8 mouse cellular contexts compared by ENCODE assay signal in genomic region chr6:119389089-119389488, GRCm38 (mm10). TPM values are rescaled to one million over a fixed set of nuclear protein-coding genes. Genes with fewer than 3 reads are reported as not detected.
DNase-seq lines count a peak whose midpoint lies in the region; ATAC-seq and TF ChIP-seq lines count a peak whose summit lies in the region.

No protein-coding gene starts in this region.

- TF ChIP-seq CTCF in lung, postnatal 0 days (IDR thresholded peaks at IDR 0.05) = no peak

- H3K4me2 ChIP-seq in lung, postnatal 0 days (replicated peaks; ENCODE audit: low read depth, low read length) = peak overlapping the region; percentile 75
- H3K4me2 ChIP-seq in limb, embryonic 14.5 days (replicated peaks; ENCODE audit: low read depth, low read length, severe bottlenecking) = peak overlapping the region; percentile 38
- peak overlapping the region; percentile 51 for H3K4me2 ChIP-seq in stomach, embryonic 14.5 days (replicated peaks; ENCODE audit: low read depth, low read length)

- WGBS in lung, postnatal 0 days = 10% methylated on average over 10 of the region's 10 CpGs
- WGBS in limb, embryonic 14.5 days = 25% methylated on average over 10 of the region's 10 CpGs
- 22% methylated on average over 10 of the region's 10 CpGs for WGBS in stomach, embryonic 14.5 days

- peak overlapping the region; percentile 95 for H3K4me3 ChIP-seq in lung, postnatal 0 days (ENCODE audit: low read depth, low read length)
- peak overlapping the region; percentile 83 for H3K4me3 ChIP-seq in limb, embryonic 14.5 days (replicated peaks; ENCODE audit: low read length)
- H3K4me3 ChIP-seq in stomach, embryonic 14.5 days (ENCODE audit: low read depth, low read length) = peak overlapping the region; percentile 69

- H3K36me3 ChIP-seq in lung, postnatal 0 days (ENCODE audit: insufficient read depth, low read length) = no peaks in the 10 kb centered on the region
- H3K36me3 ChIP-seq in limb, embryonic 14.5 days (ENCODE audit: control insufficient read depth, insufficient read depth, low read length) = no peaks in the 10 kb centered on the region
- no peaks in the 10 kb centered on the region for H3K36me3 ChIP-seq in stomach, embryonic 14.5 days (ENCODE audit: control insufficient read depth, insufficient read depth, low read length)

- peak; percentile 54 for DNase-seq in lung, postnatal 0 days (ENCODE audit: low spot score)
- no peak for DNase-seq in lung, postnatal 36 days
- no peak for DNase-seq in limb, embryonic 14.5 days (ENCODE audit: low spot score)
- DNase-seq in left cerebral cortex, adult 9 months (ENCODE audit: low spot score in 2 of 2) = no peak
- DNase-seq in left cerebral cortex, postnatal 36 days (ENCODE audit: low spot score in 2 of 2) = no peak
- no peak for DNase-seq in thymus, postnatal 14 days

- H3K9ac ChIP-seq in lung, postnatal 0 days (replicated peaks; ENCODE audit: low read depth) = peak overlapping the region; percentile 54
- H3K9ac ChIP-seq in limb, embryonic 14.5 days (ENCODE audit: low read depth, low read length, severe bottlenecking) = peak overlapping the region; percentile 93
- H3K9ac ChIP-seq in stomach, embryonic 14.5 days (replicated peaks; ENCODE audit: low read depth, low read length) = peak overlapping the region; percentile 47

- peak overlapping the region; percentile 97 for H3K27ac ChIP-seq in lung, postnatal 0 days (ENCODE audit: low read length)
- H3K27ac ChIP-seq in limb, embryonic 14.5 days (replicated peaks; ENCODE audit: low read depth, low read length) = peak overlapping the region; percentile 0; the same call in 1 of the 2 replicates
- peak overlapping the region; percentile 35; the same call in 1 of the 2 replicates for H3K27ac ChIP-seq in stomach, embryonic 14.5 days (ENCODE audit: low read length)

- no peak for TF ChIP-seq EP300 in lung, postnatal 0 days (IDR thresholded peaks at IDR 0.05)

- H3K4me1 ChIP-seq in lung, postnatal 0 days (ENCODE audit: insufficient read depth, low read depth, low read length) = peaks cover 2% of the 10 kb centered on the region; the same call in 1 of the 2 replicates
- peaks cover 11% of the 10 kb centered on the region for H3K4me1 ChIP-seq in limb, embryonic 14.5 days (ENCODE audit: control insufficient read depth, insufficient read depth, low read length)
- peaks cover 6% of the 10 kb centered on the region; the same call in 1 of the 2 replicates for H3K4me1 ChIP-seq in stomach, embryonic 14.5 days (ENCODE audit: control insufficient read depth, insufficient read depth, low read length)

- no peak for ATAC-seq in lung, postnatal 0 days
- peak; percentile 40 for ATAC-seq in erythroid progenitor cell, adult 5-6 weeks (replicated peaks; ENCODE audit: low FRiP score, poor library complexity, severe bottlenecking)
- no peak; the same call in 1 of the 2 replicates for ATAC-seq in limb, embryonic 14.5 days (ENCODE audit: low FRiP score, low read depth)
- no peak for ATAC-seq in stomach, embryonic 14.5 days (ENCODE audit: insufficient number of reproducible peaks, insufficient read depth, low FRiP score, low read depth)

- intact Hi-C loops in left cerebral cortex, postnatal 36 days (cut with DNase I) = no loop called here

- H3K27me3 ChIP-seq in lung, postnatal 0 days (replicated peaks; ENCODE audit: insufficient read depth, low read length) = no peaks in the 10 kb centered on the region
- no peaks in the 10 kb centered on the region for H3K27me3 ChIP-seq in limb, embryonic 14.5 days (ENCODE audit: control insufficient read depth, insufficient read depth, low read length)
- H3K27me3 ChIP-seq in stomach, embryonic 14.5 days (ENCODE audit: control insufficient read depth, insufficient read depth, low read length) = no peaks in the 10 kb centered on the region

- TF ChIP-seq POLR2A in limb, embryonic 14.5 days (IDR thresholded peaks at IDR 0.05; ENCODE audit: borderline replicate concordance, extremely low read depth, insufficient read depth, insufficient read length) = no peak

- no peaks in the 10 kb centered on the region for H3K9me3 ChIP-seq in lung, postnatal 0 days (ENCODE audit: low read length)
- H3K9me3 ChIP-seq in limb, embryonic 14.5 days (ENCODE audit: control insufficient read depth, low read length) = no peaks in the 10 kb centered on the region
- H3K9me3 ChIP-seq in stomach, embryonic 14.5 days (ENCODE audit: control insufficient read depth, low read depth, low read length) = no peaks in the 10 kb centered on the region

RNA-seq across cellular contexts. Expression of gene Adipor2, which starts 28.4 kb away (rescaled TPM):
- polyA plus RNA-seq in lung, postnatal 0 days (2015; fragmentation: Nextera tagmentation; extraction: Ambion mirVana) = 60.7 and 66.4 TPM in 2 replicates
- total RNA-seq in erythroid progenitor cell, adult 5-6 weeks (2015; ENCODE audit: low replicate concordance) = 41.4 and 46.5 TPM in 2 replicates
- 54.3 and 63.2 TPM in 2 replicates for total RNA-seq in erythroid progenitor cell, adult 5-6 weeks (2017; ENCODE audit: low replicate concordance)
- 35.5 and 38.7 TPM in 2 replicates for polyA plus RNA-seq in limb, embryonic 14.5 days (2012; rRNA removed)
- polyA plus RNA-seq in limb, embryonic 14.5 days (2014; fragmentation: Nextera tagmentation; extraction: Ambion mirVana) = 26.2 and 28.1 TPM in 2 replicates
- 37.5 and 37.9 TPM in 2 replicates for polyA plus RNA-seq in stomach, embryonic 14.5 days (2014; fragmentation: Nextera tagmentation; extraction: Ambion mirVana)
- total RNA-seq in left cerebral cortex, postnatal 36 days (2021) = 10 to 100 TPM; 38.4 to 39.3 TPM

RNA-seq across cellular contexts. Expression of gene Lrtm2, which starts 58.5 kb away (rescaled TPM):
- polyA plus RNA-seq in lung, postnatal 0 days (2015; fragmentation: Nextera tagmentation; extraction: Ambion mirVana) = 0.20 and 0.29 TPM in 2 replicates
- total RNA-seq in erythroid progenitor cell, adult 5-6 weeks (2015; ENCODE audit: low replicate concordance) = not detected in 2 replicates
- total RNA-seq in erythroid progenitor cell, adult 5-6 weeks (2017; ENCODE audit: low replicate concordance) = 0.08 TPM in 1 of 2 replicates, not detected in the other
- 0.05 and 0.09 TPM in 2 replicates for polyA plus RNA-seq in limb, embryonic 14.5 days (2012; rRNA removed)
- not detected in 2 replicates for polyA plus RNA-seq in limb, embryonic 14.5 days (2014; fragmentation: Nextera tagmentation; extraction: Ambion mirVana)
- polyA plus RNA-seq in stomach, embryonic 14.5 days (2014; fragmentation: Nextera tagmentation; extraction: Ambion mirVana) = 0.23 and 0.38 TPM in 2 replicates
- total RNA-seq in left cerebral cortex, postnatal 36 days (2021) = 10 to 100 TPM; 55.9 to 59.8 TPM

Comparison
In these comparisons a context has a peak if more than half of its experiments do, and no peak if none do; other contexts are left out.
1. H3K27ac ChIP-seq: peak in every context shown above with its lines; median percentile 97 in lung, postnatal 0 days; 35 in stomach, embryonic 14.5 days; 0 in limb, embryonic 14.5 days.